ENCODE assay signal across 16 mouse cellular contexts in the genomic region with DNA sequence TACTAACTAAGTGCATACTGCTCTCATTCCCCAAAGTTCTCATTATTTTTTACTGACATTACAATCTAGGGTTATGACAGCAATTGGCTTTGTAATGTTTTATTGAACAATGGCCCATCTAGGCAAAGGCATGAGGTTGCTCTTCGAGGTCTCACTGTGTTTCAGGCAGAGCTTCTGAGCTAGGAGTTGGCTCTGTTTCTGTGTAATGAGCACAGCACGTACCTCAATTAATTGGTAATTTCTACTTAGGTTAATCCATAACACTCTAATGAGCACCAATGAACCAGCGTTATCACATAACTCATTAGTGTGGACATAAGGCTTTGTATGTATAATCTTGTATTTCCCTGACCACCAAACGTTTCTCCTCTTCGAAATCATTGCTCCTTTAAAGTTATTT.
"Had no signal": no experiment of that assay in that cellular context is flagged by ENCODE, and none has a peak within 500 bp of the region (broad histone marks: within the 10 kb centered on the region; RNA-seq: fewer than 3 reads in every experiment).

No protein-coding gene starts in this region.

- H3K4me2 ChIP-seq: neural tube, embryonic 12.5 days; neural tube, embryonic 13.5 days; neural tube, embryonic 15.5 days; stomach, embryonic 15.5 days had no signal

- H3K27ac ChIP-seq: neural tube, embryonic 12.5 days; neural tube, embryonic 13.5 days; neural tube, embryonic 15.5 days; stomach, embryonic 15.5 days; stomach, postnatal 0 days had no signal

- H3K9me3 ChIP-seq: neural tube, embryonic 12.5 days; neural tube, embryonic 13.5 days; neural tube, embryonic 15.5 days; stomach, embryonic 15.5 days had no signal

- H3K27me3 ChIP-seq: neural tube, embryonic 12.5 days; neural tube, embryonic 13.5 days; neural tube, embryonic 15.5 days; stomach, embryonic 15.5 days had no signal

- H3K4me1 ChIP-seq: neural tube, embryonic 12.5 days; neural tube, embryonic 15.5 days; stomach, embryonic 15.5 days had no signal

- DNase-seq: right cerebral cortex, adult 18-20 months; right cerebral cortex, postnatal 14 days; right cerebral cortex, postnatal 25 days; right cerebral cortex, postnatal 4 days; spleen, adult 18-20 months; thymus, adult 18-20 months; thymus, adult 2 months; thymus, postnatal 14 days; thymus, postnatal 25 days; thymus, postnatal 36 days; thymus, postnatal 4 days had no signal

- H3K36me3 ChIP-seq: neural tube, embryonic 12.5 days; neural tube, embryonic 13.5 days; neural tube, embryonic 15.5 days; stomach, embryonic 15.5 days had no signal

- H3K4me3 ChIP-seq: neural tube, embryonic 12.5 days; neural tube, embryonic 13.5 days; neural tube, embryonic 15.5 days; stomach, embryonic 15.5 days had no signal

- H3K9ac ChIP-seq: neural tube, embryonic 12.5 days; neural tube, embryonic 13.5 days; neural tube, embryonic 15.5 days; stomach, embryonic 15.5 days had no signal
